Mouse (Mus musculus): ENCODE results near the gene Clec1b.

The Clec1b gene

GRCm38 (mm10) chr6:129396997-129397396 is at the start of gene Clec1b:
Clec1b (plus strand) TSS chr6:129397297.
- in situ Hi-C loops (cut with MboI; ENCODE audit: unreplicated experiment in 2 of 2) = loop anchor here (10.0 to 25.0 kb wide), 3 partner anchors 690 to 1965 kb away; partner anchors contain the start of gene Styk1 (in 2 of the 2)

- in situ Hi-C loops (cut with MboI; ENCODE audit: unreplicated experiment in 2 of 2) = no loop called here
These were observed 47.4 kb upstream of the Clec1b start for GRCm38 (mm10) chr6:129349524-129350352.

GRCm38 (mm10) chr6:129351091-129351490 is 46.0 kb upstream of the Clec1b start:
- in situ Hi-C loops (cut with MboI; ENCODE audit: unreplicated experiment in 2 of 2) = no loop called here

GRCm38 (mm10) chr6:129355774-129356173 is 41.3 kb upstream of the Clec1b start:
- in situ Hi-C loops (cut with MboI; ENCODE audit: unreplicated experiment in 2 of 2) = no loop called here

- in situ Hi-C loops (cut with MboI; ENCODE audit: unreplicated experiment in 2 of 2) = no loop called here
These were observed 40.7 kb upstream of the Clec1b start for GRCm38 (mm10) chr6:129356430-129356829.

GRCm38 (mm10) chr6:129359515-129359914 is 37.6 kb upstream of the Clec1b start:
- in situ Hi-C loops (cut with MboI; ENCODE audit: unreplicated experiment in 2 of 2) = no loop called here

GRCm38 (mm10) chr6:129363942-129364341 is 33.2 kb upstream of the Clec1b start:
- in situ Hi-C loops (cut with MboI; ENCODE audit: unreplicated experiment in 2 of 2) = loop anchor here (10.0 kb wide), 3 partner anchors 49 to 759 kb away; no protein-coding TSS in a partner anchor

- in situ Hi-C loops (cut with MboI; ENCODE audit: unreplicated experiment in 2 of 2) = loop anchor here (5.0 to 10.0 kb wide), 6 partner anchors 34 to 764 kb away; partner anchors contain the start of gene 4922502D21Rik (in 2 of the 2)
These were observed 31.1 kb upstream of the Clec1b start for GRCm38 (mm10) chr6:129365959-129366359.

GRCm38 (mm10) chr6:129369374-129370132 is 27.5 kb upstream of the Clec1b start:
- in situ Hi-C loops (cut with MboI; ENCODE audit: unreplicated experiment in 2 of 2) = loop anchor here (5.0 to 10.0 kb wide), 6 partner anchors 37 to 767 kb away; partner anchors contain the start of gene 4922502D21Rik (in 2 of the 2)

- in situ Hi-C loops (cut with MboI; ENCODE audit: unreplicated experiment in 2 of 2) = loop anchor here in 1 of 2 experiments (25.0 kb wide), 2 partner anchors 712 to 1987 kb away; partner anchors contain the start of gene Styk1
These were observed 22.1 kb upstream of the Clec1b start for GRCm38 (mm10) chr6:129374937-129375471.

- in situ Hi-C loops (cut with MboI; ENCODE audit: unreplicated experiment in 2 of 2) = loop anchor here in 1 of 2 experiments (25.0 kb wide), 2 partner anchors 707 to 1982 kb away; partner anchors contain the start of gene Styk1
These were observed 16.6 kb upstream of the Clec1b start for GRCm38 (mm10) chr6:129380454-129380853.

- in situ Hi-C loops (cut with MboI; ENCODE audit: unreplicated experiment in 2 of 2) = loop anchor here in 1 of 2 experiments (25.0 kb wide), 2 partner anchors 706 to 1981 kb away; partner anchors contain the start of gene Styk1
These were observed 15.4 kb upstream of the Clec1b start for GRCm38 (mm10) chr6:129381736-129382135.

GRCm38 (mm10) chr6:129383466-129383865 is 13.6 kb upstream of the Clec1b start:
- in situ Hi-C loops (cut with MboI; ENCODE audit: unreplicated experiment in 2 of 2) = loop anchor here in 1 of 2 experiments (25.0 kb wide), 2 partner anchors 704 to 1979 kb away; partner anchors contain the start of gene Styk1

- in situ Hi-C loops (cut with MboI; ENCODE audit: unreplicated experiment in 2 of 2) = loop anchor here in 1 of 2 experiments (5.0 to 25.0 kb wide), 3 partner anchors 162 to 1977 kb away; partner anchors contain the start of gene Styk1
These were observed 12.1 kb upstream of the Clec1b start for GRCm38 (mm10) chr6:129385000-129385399.

- in situ Hi-C loops (cut with MboI; ENCODE audit: unreplicated experiment in 2 of 2) = loop anchor here in 1 of 2 experiments (5.0 to 25.0 kb wide), 3 partner anchors 162 to 1977 kb away; partner anchors contain the start of gene Styk1
These were observed 11.3 kb upstream of the Clec1b start, which contains the start of gene Clec12b for GRCm38 (mm10) chr6:129385774-129386173. Clec12b (minus strand) TSS chr6:129385874.

- in situ Hi-C loops (cut with MboI; ENCODE audit: unreplicated experiment in 2 of 2) = loop anchor here (5.0 to 25.0 kb wide), 8 partner anchors 79 to 1969 kb away; partner anchors contain the start of gene Styk1 (in 2 of the 2)
These were observed 3.9 kb upstream of the Clec1b start for GRCm38 (mm10) chr6:129393087-129393720.

- in situ Hi-C loops (cut with MboI; ENCODE audit: unreplicated experiment in 2 of 2) = loop anchor here (5.0 to 25.0 kb wide), 8 partner anchors 79 to 1969 kb away; partner anchors contain the start of gene Styk1 (in 2 of the 2)
These were observed 3.4 kb upstream of the Clec1b start for GRCm38 (mm10) chr6:129393732-129394131.

- in situ Hi-C loops (cut with MboI; ENCODE audit: unreplicated experiment in 2 of 2) = loop anchor here (10.0 to 25.0 kb wide), 3 partner anchors 687 to 1962 kb away; partner anchors contain the start of gene Styk1 (in 2 of the 2)
These were observed 2.8 kb downstream of the Clec1b start for GRCm38 (mm10) chr6:129399945-129400344.

- in situ Hi-C loops (cut with MboI; ENCODE audit: unreplicated experiment in 2 of 2) = no loop called here
These were observed 5.3 kb downstream of the Clec1b start for GRCm38 (mm10) chr6:129402404-129402803.
